Mouse (Mus musculus) erythroblast, embryonic 14.5 days (primary cell): ENCODE measurements at regions not wholly inside any gene's neighbourhood (a gene's known extent, or its start where the extent isn't known, plus 50 kb on each side); places are given as distances from the start of the nearest gene placed in this dataset.

ENCODE experiments used
- GATA1 ChIP-seq: IDR thresholded peaks from 2 replicates; pipeline ENCODE4 v1.6.1; 2012; ENCODE audit warnings: low read length, inconsistent platforms, mixed read lengths
- TAL1 ChIP-seq: IDR thresholded peaks from 3 replicates; pipeline ENCODE4 v1.6.1; 2012; ENCODE audit warnings: low read length, inconsistent platforms, mixed read lengths

GRCm38 (mm10) chr9:47133454-47133853 lies 134.9 kb downstream of the Gm4791 start:
- TF ChIP-seq TAL1, result no peak
- TF ChIP-seq GATA1, result no peak
